In genomic region chr1:159895094-159895493, GRCm38 (mm10) we compare ENCODE assay signal across 21 mouse cellular contexts.
"Had no signal": no experiment of that assay in that cellular context is flagged by ENCODE, and none has a peak within 500 bp of the region (broad histone marks: within the 10 kb centered on the region; RNA-seq: fewer than 3 reads in every experiment).

No protein-coding gene starts in this region.

- H3K36me3 ChIP-seq: intestine, embryonic 15.5 days; kidney, embryonic 15.5 days; lung, embryonic 15.5 days; midbrain, embryonic 12.5 days; midbrain, embryonic 15.5 days; neural tube, embryonic 12.5 days; neural tube, embryonic 15.5 days; stomach, embryonic 15.5 days had no signal

- H3K27ac ChIP-seq: intestine, embryonic 15.5 days; kidney, embryonic 15.5 days; left cerebral cortex, adult 2 months; lung, embryonic 15.5 days; midbrain, embryonic 12.5 days; midbrain, embryonic 15.5 days; neural tube, embryonic 12.5 days; neural tube, embryonic 15.5 days; stomach, embryonic 15.5 days had no signal

- H3K9me3 ChIP-seq: intestine, embryonic 15.5 days; kidney, embryonic 15.5 days; lung, embryonic 15.5 days; midbrain, embryonic 12.5 days; midbrain, embryonic 15.5 days; neural tube, embryonic 12.5 days; neural tube, embryonic 15.5 days; stomach, embryonic 15.5 days had no signal

- H3K4me1 ChIP-seq: intestine, embryonic 15.5 days; kidney, embryonic 15.5 days; lung, embryonic 15.5 days; midbrain, embryonic 12.5 days; midbrain, embryonic 15.5 days; neural tube, embryonic 12.5 days; neural tube, embryonic 15.5 days; stomach, embryonic 15.5 days had no signal

- H3K27me3 ChIP-seq: intestine, embryonic 15.5 days; kidney, embryonic 15.5 days; lung, embryonic 15.5 days; midbrain, embryonic 12.5 days; midbrain, embryonic 15.5 days; neural tube, embryonic 12.5 days; neural tube, embryonic 15.5 days; stomach, embryonic 15.5 days had no signal

- H3K4me3 ChIP-seq: intestine, embryonic 15.5 days; kidney, embryonic 15.5 days; left cerebral cortex, adult 2 months; lung, embryonic 15.5 days; midbrain, embryonic 12.5 days; midbrain, embryonic 15.5 days; neural tube, embryonic 12.5 days; neural tube, embryonic 15.5 days; stomach, embryonic 15.5 days had no signal

- H3K9ac ChIP-seq: intestine, embryonic 15.5 days; kidney, embryonic 15.5 days; lung, embryonic 15.5 days; midbrain, embryonic 12.5 days; midbrain, embryonic 15.5 days; neural tube, embryonic 12.5 days; neural tube, embryonic 15.5 days; stomach, embryonic 15.5 days had no signal

- ATAC-seq: intestine, embryonic 15.5 days; midbrain, embryonic 15.5 days had no signal

- H3K4me2 ChIP-seq: intestine, embryonic 15.5 days; kidney, embryonic 15.5 days; lung, embryonic 15.5 days; midbrain, embryonic 12.5 days; midbrain, embryonic 15.5 days; neural tube, embryonic 12.5 days; neural tube, embryonic 15.5 days; stomach, embryonic 15.5 days had no signal

- DNase-seq: kidney, adult 11 months; kidney, adult 8-10 months; kidney, postnatal 10 days; kidney, postnatal 36 days; layer of hippocampus, postnatal 36 days; lung, adult 18-20 months; lung, postnatal 10 days; lung, postnatal 36 days; right cerebral cortex, adult 18-20 months; right cerebral cortex, postnatal 14 days; right cerebral cortex, postnatal 4 days; thymus, postnatal 25 days had no signal
